Comparison of ENCODE assay signal across 22 mouse cellular contexts in the genomic region with DNA sequence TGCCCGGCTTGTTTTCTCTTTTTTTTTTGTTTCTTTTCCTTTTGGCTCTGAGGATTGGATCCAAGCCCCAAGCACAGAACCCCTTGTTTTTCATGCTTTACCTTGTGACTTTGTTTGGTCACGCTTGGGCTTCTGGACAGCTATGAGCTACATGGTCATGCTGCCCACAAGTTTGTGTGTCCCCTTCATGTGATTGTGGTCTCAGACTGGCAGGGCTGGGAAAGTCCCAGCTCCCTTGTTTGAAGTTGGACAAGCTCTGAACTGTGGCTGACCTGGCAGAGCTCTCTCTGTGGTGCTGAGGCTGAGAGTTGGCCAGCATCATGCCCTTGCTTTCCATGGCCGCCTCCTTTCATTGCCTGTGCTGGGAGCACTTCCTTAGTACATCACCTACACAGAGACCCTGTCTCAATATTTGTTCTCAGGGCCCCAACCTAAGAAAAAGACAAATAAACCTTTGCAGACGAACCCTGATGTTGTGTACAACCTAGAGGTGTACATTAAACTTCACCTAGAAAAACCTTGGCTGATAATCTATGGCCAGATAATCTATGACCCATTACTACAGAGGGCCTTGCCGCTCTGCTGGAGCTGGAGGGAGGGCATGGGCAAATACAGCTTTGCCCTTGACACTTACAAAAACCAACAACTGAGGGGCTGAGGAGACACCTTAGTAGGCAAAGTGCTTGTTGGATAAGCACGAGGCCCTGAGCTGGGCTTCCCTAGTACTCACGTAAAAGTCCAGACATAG. TPM values are rescaled to one million over a fixed set of nuclear protein-coding genes. Genes with fewer than 3 reads are reported as not detected.
A peak's percentile ranks its signal among the peaks of the same experiment; 100 is the strongest.
DNase-seq lines count a peak whose midpoint lies in the region; ATAC-seq and TF ChIP-seq lines count a peak whose summit lies in the region.
"Had no signal": no experiment of that assay in that cellular context is flagged by ENCODE, and none has a peak within 500 bp of the region (broad histone marks: within the 10 kb centered on the region; RNA-seq: fewer than 3 reads in every experiment).

No protein-coding gene starts in this region.

- no peaks in the 10 kb centered on the region for H3K36me3 ChIP-seq in CH12.LX (replicated peaks in 1 of 2; ENCODE audit: control insufficient read depth in 1 of 2, insufficient read depth in 1 of 2, low read length in 1 of 2)
- no peaks in the 10 kb centered on the region for H3K36me3 ChIP-seq in stomach, embryonic 15.5 days
- H3K36me3 ChIP-seq in hindbrain, embryonic 11.5 days (ENCODE audit: control insufficient read depth, insufficient read depth, low read length) = no peaks in the 10 kb centered on the region
- H3K36me3 ChIP-seq: embryonic facial prominence, embryonic 10.5 days; embryonic facial prominence, embryonic 12.5 days; forebrain, embryonic 15.5 days had no signal

- intact Hi-C loops in left cerebral cortex, postnatal 25 days (cut with DNase I) = no loop called here

- dilution Hi-C loops in CH12.LX (cut with MboI; ENCODE audit: extremely low pct_ligation_motif_present, extremely low pct_unique_long_range_greater_than_20kb, low sequenced_read_pairs) = no loop called here

- DNase-seq in CH12.LX (ENCODE audit: extremely low read depth) = no peak
- DNase-seq in natural killer cell, adult 2 months (ENCODE audit: low spot score in 2 of 2) = peak; percentile 35 to 56
- DNase-seq in left cerebral cortex, postnatal 25 days (ENCODE audit: low spot score in 2 of 2) = no peak
- no peak for DNase-seq in lung, adult 18-20 months
- DNase-seq in hindbrain, embryonic 11.5 days (ENCODE audit: low spot score) = no peak
- DNase-seq: adrenal gland, adult 8-10 months; adrenal gland, postnatal 14 days; adrenal gland, postnatal 36 days; B cell, adult 2 months; cerebellum, adult 11-12 months; cerebellum, adult 2 months; cerebellum, adult 9-10 months; cerebellum, postnatal 10 days; cerebellum, postnatal 25 days; forebrain, postnatal 0 days had no signal

- H3K27ac ChIP-seq in CH12.LX (ENCODE audit: insufficient read depth, low read depth) = no peak overlapping the region
- no peak overlapping the region for H3K27ac ChIP-seq in stomach, embryonic 15.5 days
- H3K27ac ChIP-seq in hindbrain, embryonic 11.5 days (ENCODE audit: low read depth, low read length) = no peak overlapping the region
- H3K27ac ChIP-seq: embryonic facial prominence, embryonic 10.5 days; embryonic facial prominence, embryonic 12.5 days; forebrain, embryonic 13.5 days; forebrain, embryonic 15.5 days had no signal

- no peak for TF ChIP-seq CTCF in CH12.LX (conservative IDR thresholded peaks at IDR 0.05 in 1 of 2, IDR thresholded peaks at IDR 0.05 in 1 of 2; ENCODE audit: low read depth in 2 of 2, low read length in 2 of 2)

- in situ Hi-C loops in CH12.LX (cut with MboI; ENCODE audit: low pct_ligation_motif_present, low pct_unique_long_range_greater_than_20kb, low sequenced_read_pairs) = loop anchor here (5.0 kb wide), 1 partner anchor 41 kb away; no protein-coding TSS in a partner anchor

- peaks cover 6 to 14% of the 10 kb centered on the region in 2 experiments; a peak in 3 of 4 replicates for H3K4me1 ChIP-seq in CH12.LX (ENCODE audit: control insufficient read depth in 1 of 2, insufficient read depth in 2 of 2)
- H3K4me1 ChIP-seq in stomach, embryonic 15.5 days = no peaks in the 10 kb centered on the region
- H3K4me1 ChIP-seq in hindbrain, embryonic 11.5 days (replicated peaks; ENCODE audit: control insufficient read depth, insufficient read depth, low read length) = no peaks in the 10 kb centered on the region
- H3K4me1 ChIP-seq: embryonic facial prominence, embryonic 12.5 days; forebrain, embryonic 13.5 days; forebrain, embryonic 15.5 days had no signal

- no peak for TF ChIP-seq POLR2A in CH12.LX (IDR thresholded peaks at IDR 0.05; ENCODE audit: low read depth, low read length)

- no peak for TF ChIP-seq RAD21 in CH12.LX (IDR thresholded peaks at IDR 0.05; ENCODE audit: low read depth, low read length)

- H3K4me3 ChIP-seq in CH12.LX (replicated peaks in 1 of 3; ENCODE audit: low read depth in 2 of 3, low read length in 2 of 3, poor library complexity in 1 of 3) = no peak overlapping the region
- H3K4me3 ChIP-seq in stomach, embryonic 15.5 days (replicated peaks) = no peak overlapping the region
- no peak overlapping the region for H3K4me3 ChIP-seq in hindbrain, embryonic 11.5 days (ENCODE audit: low read depth, low read length)
- H3K4me3 ChIP-seq: embryonic facial prominence, embryonic 10.5 days; embryonic facial prominence, embryonic 12.5 days; forebrain, embryonic 13.5 days; forebrain, embryonic 15.5 days had no signal

- 70% methylated on average over 7 of the region's 7 CpGs for WGBS in stomach, embryonic 15.5 days
- WGBS in hindbrain, embryonic 11.5 days = 85% methylated on average over 7 of the region's 7 CpGs

- no peaks in the 10 kb centered on the region for H3K79me2 ChIP-seq in CH12.LX (replicated peaks; ENCODE audit: control insufficient read depth, extremely low read depth, insufficient read depth, poor library complexity, severe bottlenecking)

- H3K4me2 ChIP-seq in CH12.LX (ENCODE audit: insufficient read depth, low read depth, poor library complexity, severe bottlenecking) = no peak overlapping the region
- no peak overlapping the region for H3K4me2 ChIP-seq in stomach, embryonic 15.5 days
- H3K4me2 ChIP-seq in hindbrain, embryonic 11.5 days (replicated peaks; ENCODE audit: low read depth, low read length) = no peak overlapping the region
- H3K4me2 ChIP-seq: embryonic facial prominence, embryonic 12.5 days; forebrain, embryonic 13.5 days; forebrain, embryonic 15.5 days had no signal

- no peak overlapping the region for H3K9ac ChIP-seq in CH12.LX (ENCODE audit: insufficient read depth, low read depth)
- H3K9ac ChIP-seq in stomach, embryonic 15.5 days = no peak overlapping the region
- H3K9ac ChIP-seq in hindbrain, embryonic 11.5 days (ENCODE audit: low read depth, low read length) = no peak overlapping the region
- H3K9ac ChIP-seq: embryonic facial prominence, embryonic 12.5 days; forebrain, embryonic 13.5 days; forebrain, embryonic 15.5 days; forebrain, postnatal 0 days had no signal

- H3K9me3 ChIP-seq in CH12.LX (replicated peaks; ENCODE audit: low read length) = no peaks in the 10 kb centered on the region
- H3K9me3 ChIP-seq in stomach, embryonic 15.5 days = no peaks in the 10 kb centered on the region
- no peaks in the 10 kb centered on the region for H3K9me3 ChIP-seq in hindbrain, embryonic 11.5 days (ENCODE audit: control insufficient read depth, low read length)
- H3K9me3 ChIP-seq: embryonic facial prominence, embryonic 10.5 days; embryonic facial prominence, embryonic 12.5 days; forebrain, embryonic 13.5 days; forebrain, embryonic 15.5 days had no signal

- TF ChIP-seq EP300 in CH12.LX (IDR thresholded peaks at IDR 0.05; ENCODE audit: low read length) = no peak

- no peaks in the 10 kb centered on the region for H3K27me3 ChIP-seq in CH12.LX (replicated peaks)
- no peaks in the 10 kb centered on the region for H3K27me3 ChIP-seq in stomach, embryonic 15.5 days (replicated peaks)
- H3K27me3 ChIP-seq in hindbrain, embryonic 11.5 days (ENCODE audit: control insufficient read depth, insufficient read depth, low read length) = no peaks in the 10 kb centered on the region
- H3K27me3 ChIP-seq: embryonic facial prominence, embryonic 12.5 days; forebrain, embryonic 13.5 days; forebrain, embryonic 15.5 days had no signal

- peak; percentile 66 for ATAC-seq in stomach, embryonic 15.5 days (ENCODE audit: insufficient read depth, low FRiP score, low read depth)
- no peak for ATAC-seq in hindbrain, embryonic 11.5 days (ENCODE audit: low FRiP score)
- ATAC-seq: activated CD4-positive, CD25-positive, alpha-beta regulatory T cell, adult 4 months; CD4-positive, CD25-positive, alpha-beta regulatory T cell, adult 4 months; forebrain, embryonic 13.5 days; forebrain, embryonic 15.5 days; forebrain, postnatal 0 days had no signal

TF ChIP-seq in CH12.LX, 34 proteins besides CTCF, POLR2A, EP300 and RAD21:
- TF ChIP-seq POLR2AphosphoS2 (IDR thresholded peaks at IDR 0.05; ENCODE audit: low read depth, low read length) (no peak), PAX5 (IDR thresholded peaks at IDR 0.05; ENCODE audit: low read length) (no peak), ZKSCAN1 (IDR thresholded peaks at IDR 0.05; ENCODE audit: borderline replicate concordance, low read depth, low read length) (no peak), BHLHE40 (IDR thresholded peaks at IDR 0.05; ENCODE audit: low read depth, low read length) (peak; percentile 57), IRF4 (IDR thresholded peaks at IDR 0.05; ENCODE audit: low read depth, low read length) (no peak)
TF ChIP-seq in CH12.LX: peak in this region for 1.

RNA-seq across cellular contexts. Expression of a gene that starts 13.8 kb away (rescaled TPM):
- total RNA-seq in CH12.LX (2012; rRNA removed) = 24.1 and 25.6 TPM in 2 replicates
- 36.4 and 41.4 TPM in 2 replicates for total RNA-seq in CH12.LX (2014; rRNA removed)
- 56.2 TPM in 2 replicates for polyA plus RNA-seq in CH12.LX (2012; ENCODE audit: insufficient read length, low read depth)
- 18.5 and 21.6 TPM in 2 replicates for polyA plus RNA-seq in stomach, embryonic 15.5 days (2015; fragmentation: Nextera tagmentation; extraction: Ambion mirVana)
- total RNA-seq in left cerebral cortex, postnatal 25 days (2021) = 1 to 10 TPM; 3.1 to 4.3 TPM
- 33.7 and 34.0 TPM in 2 replicates for polyA plus RNA-seq in hindbrain, embryonic 11.5 days (2014; fragmentation: Nextera tagmentation; extraction: Ambion mirVana)

Comparison
In these comparisons a context has a peak if more than half of its experiments do, and no peak if none do; other contexts are left out.
1. DNase-seq: peak in natural killer cell, adult 2 months (2 of 2); none in CH12.LX (single experiment), left cerebral cortex, postnatal 25 days (0 of 2), lung, adult 18-20 months (0 of 2) and hindbrain, embryonic 11.5 days (single experiment).